In the genomic region with DNA sequence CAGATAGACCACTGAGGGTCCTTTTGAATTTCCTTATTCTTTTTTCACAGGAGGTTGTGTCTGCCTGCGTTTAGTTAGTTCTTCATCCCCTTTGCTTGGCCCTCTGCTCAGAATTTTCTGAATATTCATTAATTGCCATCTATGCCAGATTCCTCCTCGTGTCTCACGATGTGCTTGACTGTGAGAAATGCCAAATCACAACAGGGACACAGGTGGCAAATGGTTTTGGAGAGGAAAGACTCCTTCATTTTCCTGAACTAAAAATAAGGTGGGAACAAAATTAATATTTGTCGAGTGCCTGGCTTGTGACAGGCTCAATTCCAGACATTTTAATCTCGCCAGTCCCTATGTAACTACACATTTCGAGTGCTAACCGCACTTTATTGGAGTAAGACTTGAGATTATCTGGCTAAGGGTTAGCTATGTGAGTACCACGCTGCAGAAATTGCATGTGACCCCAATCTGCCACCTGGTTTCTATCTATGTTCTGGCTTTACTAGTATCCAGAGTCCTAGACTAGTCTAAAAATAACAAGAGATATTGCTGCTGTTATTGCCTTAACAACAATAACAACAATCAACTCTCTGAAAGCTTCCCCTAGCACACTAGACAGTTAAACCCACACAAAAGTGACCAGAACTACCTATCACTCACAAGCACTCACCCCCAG, we compare ENCODE assay signal across 25 mouse cellular contexts.
A peak's percentile ranks its signal among the peaks of the same experiment; 100 is the strongest.
DNase-seq lines count a peak whose midpoint lies in the region; ATAC-seq and TF ChIP-seq lines count a peak whose summit lies in the region.
"Had no signal": no experiment of that assay in that cellular context is flagged by ENCODE, and none has a peak within 500 bp of the region (broad histone marks: within the 10 kb centered on the region; RNA-seq: fewer than 3 reads in every experiment).

No protein-coding gene starts in this region.

- TF ChIP-seq CTCF in heart, postnatal 0 days (IDR thresholded peaks at IDR 0.05; ENCODE audit: low read depth): no peak

- no peaks in the 10 kb centered on the region for H3K27me3 ChIP-seq in heart, postnatal 0 days (ENCODE audit: control insufficient read depth, insufficient read depth, low read length)
- no peaks in the 10 kb centered on the region for H3K27me3 ChIP-seq in midbrain, embryonic 16.5 days (ENCODE audit: control insufficient read depth, insufficient read depth, low read depth, low read length)
- H3K27me3 ChIP-seq: CH12.LX; embryonic facial prominence, embryonic 12.5 days; hindbrain, embryonic 12.5 days; liver, embryonic 15.5 days; midbrain, embryonic 15.5 days; neural tube, embryonic 13.5 days had no signal

- peak overlapping the region; percentile 18; the same call in 1 of the 2 replicates for H3K4me2 ChIP-seq in heart, postnatal 0 days (ENCODE audit: low read depth, low read length)
- no peak overlapping the region for H3K4me2 ChIP-seq in midbrain, embryonic 16.5 days (ENCODE audit: low read length)
- H3K4me2 ChIP-seq: embryonic facial prominence, embryonic 12.5 days; hindbrain, embryonic 12.5 days; liver, embryonic 15.5 days; midbrain, embryonic 15.5 days; neural tube, embryonic 13.5 days had no signal

- H3K4me1 ChIP-seq in heart, postnatal 0 days (ENCODE audit: control insufficient read depth, insufficient read depth): 0 out of 2 replicates have a peak, but pooled peaks cover 15% of the 10 kb centered on the region
- H3K4me1 ChIP-seq in midbrain, embryonic 16.5 days (ENCODE audit: control insufficient read depth, insufficient read depth, low read length): no peaks in the 10 kb centered on the region
- H3K4me1 ChIP-seq: embryonic facial prominence, embryonic 12.5 days; hindbrain, embryonic 12.5 days; liver, embryonic 15.5 days; midbrain, embryonic 15.5 days; neural tube, embryonic 13.5 days had no signal

- no peak overlapping the region for H3K4me3 ChIP-seq in heart, postnatal 0 days (ENCODE audit: low read depth, low read length)
- no peak overlapping the region for H3K4me3 ChIP-seq in midbrain, embryonic 16.5 days (ENCODE audit: low read depth, low read length)
- H3K4me3 ChIP-seq: embryonic facial prominence, embryonic 12.5 days; hindbrain, embryonic 12.5 days; liver, embryonic 15.5 days; midbrain, embryonic 15.5 days; myocyte; neural tube, embryonic 13.5 days had no signal

- H3K9me3 ChIP-seq in heart, postnatal 0 days (replicated peaks; ENCODE audit: control insufficient read depth, low read length): no peaks in the 10 kb centered on the region
- no peaks in the 10 kb centered on the region for H3K9me3 ChIP-seq in midbrain, embryonic 16.5 days (replicated peaks; ENCODE audit: control insufficient read depth, low read length, poor library complexity, severe bottlenecking)
- H3K9me3 ChIP-seq: embryonic facial prominence, embryonic 12.5 days; G1E; hindbrain, embryonic 12.5 days; liver, embryonic 15.5 days; midbrain, embryonic 15.5 days; neural tube, embryonic 13.5 days had no signal

- no peak for TF ChIP-seq EP300 in heart, postnatal 0 days (IDR thresholded peaks at IDR 0.05; ENCODE audit: low read depth)

- ATAC-seq in heart, postnatal 0 days (ENCODE audit: insufficient read depth, low read depth): peak; percentile 78
- ATAC-seq in midbrain, embryonic 16.5 days: no peak
- ATAC-seq: intestine, postnatal 0 days; midbrain, embryonic 15.5 days had no signal

- intact Hi-C loops in heart, postnatal 25 days (cut with DNase I): loop anchor here (5.0 to 10.0 kb wide), 3 partner anchors 132 to 309 kb away; no protein-coding TSS in a partner anchor

- DNase-seq in heart, adult 18-20 months: peak; percentile 51 to 60
- no peak for DNase-seq in heart, postnatal 25 days (ENCODE audit: low spot score)
- DNase-seq in cerebellum, adult 9-10 months: peak; percentile 15
- DNase-seq in cerebellum, postnatal 14 days: peak; percentile 63 to 77
- DNase-seq in heart, postnatal 0 days (ENCODE audit: low spot score): peak; percentile 34
- no peak for DNase-seq in right cerebral cortex, postnatal 10 days (ENCODE audit: low spot score in 2 of 2)
- DNase-seq: adrenal gland, postnatal 10 days; B cell, adult 2 months; gastrocnemius, postnatal 25 days; kidney, postnatal 36 days; layer of hippocampus, adult 9-11 months; liver; lung, postnatal 4 days; right cerebral cortex, postnatal 4 days; thymus, postnatal 14 days had no signal

- 41% methylated on average over 8 of the region's 8 CpGs for WGBS in heart, postnatal 0 days
- WGBS in midbrain, embryonic 16.5 days: 77% methylated on average over 8 of the region's 8 CpGs

- no peak overlapping the region; the same call in 1 of the 2 replicates for H3K9ac ChIP-seq in heart, postnatal 0 days (replicated peaks; ENCODE audit: low read depth, low read length)
- H3K9ac ChIP-seq in midbrain, embryonic 16.5 days (ENCODE audit: low read depth, low read length): no peak overlapping the region
- H3K9ac ChIP-seq: embryonic facial prominence, embryonic 12.5 days; hindbrain, embryonic 12.5 days; liver, embryonic 15.5 days; midbrain, embryonic 15.5 days; neural tube, embryonic 13.5 days had no signal

- H3K36me3 ChIP-seq in heart, postnatal 0 days (replicated peaks; ENCODE audit: control insufficient read depth, insufficient read depth, low read length): no peaks in the 10 kb centered on the region
- no peaks in the 10 kb centered on the region for H3K36me3 ChIP-seq in midbrain, embryonic 16.5 days (ENCODE audit: control insufficient read depth, insufficient read depth, low read length)
- H3K36me3 ChIP-seq: embryonic facial prominence, embryonic 12.5 days; G1E; hindbrain, embryonic 12.5 days; liver, embryonic 15.5 days; midbrain, embryonic 15.5 days; neural tube, embryonic 13.5 days had no signal

- peak overlapping the region; percentile 81 for H3K27ac ChIP-seq in heart, postnatal 0 days (ENCODE audit: low read depth)
- no peak overlapping the region for H3K27ac ChIP-seq in midbrain, embryonic 16.5 days (ENCODE audit: low read length)
- H3K27ac ChIP-seq: embryonic facial prominence, embryonic 12.5 days; hindbrain, embryonic 12.5 days; liver, embryonic 15.5 days; midbrain, embryonic 15.5 days; neural tube, embryonic 13.5 days had no signal

Comparison
In these comparisons a context has a peak if more than half of its experiments do, and no peak if none do; other contexts are left out.
1. DNase-seq: peak in heart, adult 18-20 months (2 of 2), cerebellum, adult 9-10 months (single experiment), cerebellum, postnatal 14 days (2 of 2) and heart, postnatal 0 days (single experiment); none in heart, postnatal 25 days (single experiment) and right cerebral cortex, postnatal 10 days (0 of 2).